Mouse (Mus musculus): ENCODE measurements around the gene Cybrd1. TPM values are rescaled to one million over a fixed set of nuclear protein-coding genes. Genes with fewer than 3 reads are reported as not detected.
A peak's percentile ranks its signal among the peaks of the same experiment; 100 is the strongest.

Gene Cybrd1
- polyA plus RNA-seq, 1 experiment: 0.85 TPM

DNA sequence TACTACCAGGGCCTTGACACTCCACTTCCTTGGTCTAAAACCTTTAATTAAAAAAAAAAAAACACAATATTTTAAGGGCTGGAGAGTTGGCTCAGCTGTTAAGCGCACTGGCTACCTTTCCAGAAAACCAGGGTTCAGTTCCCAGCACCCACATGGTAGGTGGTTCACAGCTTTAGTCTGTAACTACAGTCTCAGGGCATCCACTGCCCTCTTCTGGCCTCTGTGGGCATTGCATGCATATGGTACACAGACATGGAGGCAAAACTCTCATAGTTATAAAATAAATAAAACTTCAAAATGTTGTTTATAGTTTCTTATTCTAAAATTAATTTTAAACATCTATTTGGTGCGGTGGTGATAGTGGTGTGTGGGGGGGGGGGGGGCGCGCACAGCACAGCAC is 1.6 kb upstream of the Cybrd1 start:
- Histone ChIP-seq H3K9me3 (replicated peaks; ENCODE audit: control insufficient read depth, insufficient read depth, low read length, poor library complexity, severe bottlenecking) (no peaks in the 10 kb centered on the region), H3K27me3 (ENCODE audit: control insufficient read depth, insufficient read depth, low read length, poor library complexity, severe bottlenecking) (no peaks in the 10 kb centered on the region), H3K4me3 (ENCODE audit: low read depth, low read length) (no peak overlapping the region), H3K27ac (ENCODE audit: insufficient read depth, low read length) (no peak overlapping the region), H3K36me3 (ENCODE audit: control insufficient read depth, insufficient read depth, low read length, poor library complexity, severe bottlenecking) (no peaks in the 10 kb centered on the region), H3K4me1 (ENCODE audit: control insufficient read depth, insufficient read depth, low read length) (no peaks in the 10 kb centered on the region), H3K9ac (ENCODE audit: low read depth, poor library complexity, severe bottlenecking) (no peak overlapping the region)
- TF ChIP-seq CTCF (IDR thresholded peaks at IDR 0.05; ENCODE audit: low read depth, low read length): peak; percentile 49
- TF ChIP-seq EP300 (IDR thresholded peaks at IDR 0.05; ENCODE audit: insufficient read depth, low read depth, low read length): no peak

GRCm38 (mm10) chr2:71120844-71121243 is 3.1 kb downstream of the Cybrd1 start:
- Histone ChIP-seq H3K36me3 (ENCODE audit: control insufficient read depth, insufficient read depth, low read length, poor library complexity, severe bottlenecking) (no peaks in the 10 kb centered on the region), H3K4me3 (ENCODE audit: low read depth, low read length) (no peak overlapping the region), H3K9me3 (replicated peaks; ENCODE audit: control insufficient read depth, insufficient read depth, low read length, poor library complexity, severe bottlenecking) (no peaks in the 10 kb centered on the region), H3K27ac (ENCODE audit: insufficient read depth, low read length) (no peak overlapping the region), H3K9ac (ENCODE audit: low read depth, poor library complexity, severe bottlenecking) (no peak overlapping the region), H3K4me1 (ENCODE audit: control insufficient read depth, insufficient read depth, low read length) (peaks cover 2% of the 10 kb centered on the region), H3K27me3 (ENCODE audit: control insufficient read depth, insufficient read depth, low read length, poor library complexity, severe bottlenecking) (no peaks in the 10 kb centered on the region)
- no peak for TF ChIP-seq CTCF (IDR thresholded peaks at IDR 0.05; ENCODE audit: low read depth, low read length)
- TF ChIP-seq EP300 (IDR thresholded peaks at IDR 0.05; ENCODE audit: insufficient read depth, low read depth, low read length): no peak
- no peak for TF ChIP-seq POLR2A (IDR thresholded peaks at IDR 0.05; ENCODE audit: insufficient read depth, low read length)

GRCm38 (mm10) chr2:71121406-71121805 is 3.7 kb downstream of the Cybrd1 start:
- no peak overlapping the region for H3K27ac ChIP-seq (ENCODE audit: insufficient read depth, low read length)
- H3K9ac ChIP-seq (ENCODE audit: low read depth, poor library complexity, severe bottlenecking): no peak overlapping the region
- no peak for TF ChIP-seq CTCF (IDR thresholded peaks at IDR 0.05; ENCODE audit: low read depth, low read length)
- no peak for TF ChIP-seq EP300 (IDR thresholded peaks at IDR 0.05; ENCODE audit: insufficient read depth, low read depth, low read length)
- no peak for TF ChIP-seq POLR2A (IDR thresholded peaks at IDR 0.05; ENCODE audit: insufficient read depth, low read length)
- H3K9me3 ChIP-seq (replicated peaks; ENCODE audit: control insufficient read depth, insufficient read depth, low read length, poor library complexity, severe bottlenecking): no peaks in the 10 kb centered on the region
- H3K27me3 ChIP-seq (ENCODE audit: control insufficient read depth, insufficient read depth, low read length, poor library complexity, severe bottlenecking): no peaks in the 10 kb centered on the region
- H3K4me1 ChIP-seq (ENCODE audit: control insufficient read depth, insufficient read depth, low read length): peaks cover 2% of the 10 kb centered on the region
- no peak overlapping the region for H3K4me3 ChIP-seq (ENCODE audit: low read depth, low read length)
- H3K36me3 ChIP-seq (ENCODE audit: control insufficient read depth, insufficient read depth, low read length, poor library complexity, severe bottlenecking): no peaks in the 10 kb centered on the region

- Histone ChIP-seq H3K4me3 (ENCODE audit: low read depth, low read length) (no peak overlapping the region), H3K27ac (ENCODE audit: insufficient read depth, low read length) (no peak overlapping the region), H3K36me3 (ENCODE audit: control insufficient read depth, insufficient read depth, low read length, poor library complexity, severe bottlenecking) (no peaks in the 10 kb centered on the region), H3K4me1 (ENCODE audit: control insufficient read depth, insufficient read depth, low read length) (peaks cover 2% of the 10 kb centered on the region), H3K27me3 (ENCODE audit: control insufficient read depth, insufficient read depth, low read length, poor library complexity, severe bottlenecking) (no peaks in the 10 kb centered on the region), H3K9ac (ENCODE audit: low read depth, poor library complexity, severe bottlenecking) (no peak overlapping the region), H3K9me3 (replicated peaks; ENCODE audit: control insufficient read depth, insufficient read depth, low read length, poor library complexity, severe bottlenecking) (no peaks in the 10 kb centered on the region)
- no peak for TF ChIP-seq CTCF (IDR thresholded peaks at IDR 0.05; ENCODE audit: low read depth, low read length)
- no peak for TF ChIP-seq EP300 (IDR thresholded peaks at IDR 0.05; ENCODE audit: insufficient read depth, low read depth, low read length)
- TF ChIP-seq POLR2A (IDR thresholded peaks at IDR 0.05; ENCODE audit: insufficient read depth, low read length): no peak
Observed at GRCm38 (mm10) chr2:71122268-71123029, 4.7 kb downstream of the Cybrd1 start.

DNA sequence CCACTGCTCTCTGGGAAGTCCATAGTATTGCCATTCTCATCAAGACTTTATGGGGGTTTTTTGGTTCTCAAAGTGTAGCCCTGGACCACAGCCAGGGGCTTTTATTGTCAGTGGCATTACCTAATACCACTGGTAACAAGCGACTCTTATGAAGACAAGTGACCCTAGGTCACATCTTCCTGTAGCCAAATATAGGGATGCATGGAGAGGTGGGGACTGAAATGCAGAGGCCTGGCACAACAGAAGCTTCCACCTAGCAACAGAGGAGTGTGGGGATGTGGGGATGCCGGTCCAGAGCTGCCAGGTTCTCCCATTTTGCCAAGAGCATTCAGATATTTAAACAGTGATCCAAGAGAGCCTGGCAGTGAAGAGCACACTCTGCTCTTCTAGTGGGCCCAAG is 5.9 kb downstream of the Cybrd1 start:
- H3K27me3 ChIP-seq (ENCODE audit: control insufficient read depth, insufficient read depth, low read length, poor library complexity, severe bottlenecking): no peaks in the 10 kb centered on the region
- H3K9me3 ChIP-seq (replicated peaks; ENCODE audit: control insufficient read depth, insufficient read depth, low read length, poor library complexity, severe bottlenecking): no peaks in the 10 kb centered on the region
- H3K27ac ChIP-seq (ENCODE audit: insufficient read depth, low read length): no peak overlapping the region
- no peak overlapping the region for H3K4me3 ChIP-seq (ENCODE audit: low read depth, low read length)
- no peak overlapping the region for H3K9ac ChIP-seq (ENCODE audit: low read depth, poor library complexity, severe bottlenecking)
- TF ChIP-seq EP300 (IDR thresholded peaks at IDR 0.05; ENCODE audit: insufficient read depth, low read depth, low read length): no peak
- TF ChIP-seq POLR2A (IDR thresholded peaks at IDR 0.05; ENCODE audit: insufficient read depth, low read length): no peak
- TF ChIP-seq CTCF (IDR thresholded peaks at IDR 0.05; ENCODE audit: low read depth, low read length): no peak
- H3K36me3 ChIP-seq (ENCODE audit: control insufficient read depth, insufficient read depth, low read length, poor library complexity, severe bottlenecking): no peaks in the 10 kb centered on the region
- H3K4me1 ChIP-seq (ENCODE audit: control insufficient read depth, insufficient read depth, low read length): peaks cover 2% of the 10 kb centered on the region

GRCm38 (mm10) chr2:71127779-71128534 is 10.2 kb downstream of the Cybrd1 start:
- TF ChIP-seq EP300 (IDR thresholded peaks at IDR 0.05; ENCODE audit: insufficient read depth, low read depth, low read length): no peak
- no peak for TF ChIP-seq POLR2A (IDR thresholded peaks at IDR 0.05; ENCODE audit: insufficient read depth, low read length)
- no peak for TF ChIP-seq CTCF (IDR thresholded peaks at IDR 0.05; ENCODE audit: low read depth, low read length)
- H3K27ac ChIP-seq (ENCODE audit: insufficient read depth, low read length): no peak overlapping the region
- H3K9me3 ChIP-seq (replicated peaks; ENCODE audit: control insufficient read depth, insufficient read depth, low read length, poor library complexity, severe bottlenecking): no peaks in the 10 kb centered on the region

More at GRCm38 (mm10) chr2:71127779-71128534, 10.2 kb downstream of the Cybrd1 start:
- H3K9ac ChIP-seq (ENCODE audit: low read depth, poor library complexity, severe bottlenecking): no peak overlapping the region
- H3K27me3 ChIP-seq (ENCODE audit: control insufficient read depth, insufficient read depth, low read length, poor library complexity, severe bottlenecking): no peaks in the 10 kb centered on the region
- H3K4me1 ChIP-seq (ENCODE audit: control insufficient read depth, insufficient read depth, low read length): peaks cover 2% of the 10 kb centered on the region
- no peaks in the 10 kb centered on the region for H3K36me3 ChIP-seq (ENCODE audit: control insufficient read depth, insufficient read depth, low read length, poor library complexity, severe bottlenecking)
- no peak overlapping the region for H3K4me3 ChIP-seq (ENCODE audit: low read depth, low read length)

All from ES-Bruce4 (cell line).